Mouse (Mus musculus) thymus, adult 2 months (tissue): Measurements from ENCODE around the gene Scamp1. TPM values are rescaled to one million over a fixed set of nuclear protein-coding genes. Genes with fewer than 3 reads are reported as not detected.
A peak's percentile ranks its signal among the peaks of the same experiment; 100 is the strongest.

Experiments used
- DNase-seq: peaks from one replicate; pipeline ENCODE4 v3.0.0; 2021
- H3K27ac ChIP-seq: fragments of 200-500 bp; 2 replicates; pipeline ENCODE4 v1.5.1; 2012; ENCODE audit warnings: low read length, control low read depth; ENCODE audit not compliant: control insufficient read depth, insufficient read depth
- H3K27me3 ChIP-seq: fragments of 200-500 bp; 2 replicates; pipeline ENCODE4 v1.6.1; 2012; ENCODE audit warnings: mild to moderate bottlenecking, low read length, moderate library complexity, mixed read lengths; ENCODE audit not compliant: control insufficient read depth, insufficient read depth
- H3K36me3 ChIP-seq: fragments of 200-500 bp; 2 replicates; pipeline ENCODE4 v1.6.1; 2012; ENCODE audit warnings: mild to moderate bottlenecking, low read length, moderate library complexity; ENCODE audit not compliant: control insufficient read depth, insufficient read depth
- H3K4me1 ChIP-seq: fragments of 200-500 bp; replicated peaks from 2 replicates; pipeline ENCODE4 v1.6.1; 2012; ENCODE audit warnings: low read length; ENCODE audit not compliant: control insufficient read depth, insufficient read depth
- H3K4me3 ChIP-seq: fragments of 200-500 bp; 2 replicates; pipeline ENCODE4 v1.5.1; 2012; ENCODE audit warnings: mild to moderate bottlenecking, low read length, control low read depth, moderate library complexity; ENCODE audit not compliant: control insufficient read depth, insufficient read depth
- CTCF ChIP-seq: fragments of 200-500 bp; IDR thresholded peaks from 2 replicates; pipeline ENCODE4 v1.5.1; 2012; ENCODE audit warnings: mild to moderate bottlenecking, control low read depth, low read length, moderate library complexity, borderline replicate concordance; ENCODE audit not compliant: control insufficient read depth, poor library complexity, insufficient read depth; ENCODE audit errors: extremely low read depth
- POLR2A ChIP-seq: fragments of 200-500 bp; IDR thresholded peaks from 2 replicates; pipeline ENCODE4 v1.6.1; 2012; ENCODE audit warnings: mild to moderate bottlenecking, low read length, control low read depth, moderate library complexity; ENCODE audit not compliant: control insufficient read depth, poor library complexity, insufficient read depth; ENCODE audit errors: extremely low read depth
- WGBS: fragments of 180-500 bp; shearing (Covaris S2); methylation state at CpG from one replicate; pipeline ENCODE4 v1.1.7; 2018; 5-methylcytosine and 5-hydroxymethylcytosine counted together
- polyA plus RNA-seq: library from polyadenylated mRNA; depleted of rRNA; stranded (reverse); fragments of >200 nt; gene quantifications from 2 replicates; pipeline ENCODE4 v1.2.3, GENCODE M21; 2012

Gene Scamp1
- polyA plus RNA-seq, 1 experiment: 4.9 TPM

GRCm38 (mm10) chr13:94284543-94285269 lies 951 bp downstream of the Scamp1 start:
- peaks cover 9% of the 10 kb centered on the region for H3K4me1 ChIP-seq

DNA sequence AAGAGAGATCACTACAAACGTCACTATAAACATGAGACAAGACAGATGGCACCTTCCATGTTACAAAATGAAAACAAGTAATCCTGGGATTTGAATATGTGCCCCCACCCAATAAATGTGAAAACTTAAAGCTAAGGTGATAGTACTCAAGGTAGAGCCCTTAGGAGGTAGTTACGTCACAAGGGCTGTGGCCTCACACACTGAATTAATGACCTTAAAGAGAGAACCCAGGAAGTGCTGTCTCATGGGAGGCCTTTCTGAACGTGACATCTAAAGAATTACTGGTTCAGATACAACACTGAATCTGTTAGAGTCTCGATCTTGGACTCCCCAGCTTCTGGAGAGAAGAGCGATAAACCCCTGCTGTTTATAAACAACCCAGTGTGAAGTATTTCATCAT lies 6.2 kb downstream of the Scamp1 start:
- TF ChIP-seq CTCF: no peak
- no peak for TF ChIP-seq POLR2A
- no peaks in the 10 kb centered on the region for H3K36me3 ChIP-seq
- no peak for DNase-seq
- no peak overlapping the region for H3K4me3 ChIP-seq
- peaks cover under 1% of the 10 kb centered on the region for H3K4me1 ChIP-seq
- H3K27ac ChIP-seq: no peak overlapping the region
- H3K27me3 ChIP-seq: no peaks in the 10 kb centered on the region; the same call in 1 of the 2 replicates
- 77% methylated on average over 5 of the region's 5 CpGs for WGBS

More at GRCm38 (mm10) chr13:94284543-94285269, 951 bp downstream of the Scamp1 start:
- Histone ChIP-seq H3K4me3 (peak overlapping the region; percentile 65), H3K27ac (no peak overlapping the region), H3K36me3 (no peaks in the 10 kb centered on the region), H3K27me3 (peaks cover 4% of the 10 kb centered on the region; the same call in 1 of the 2 replicates)
- DNase-seq: no peak
- TF ChIP-seq POLR2A: no peak
- no peak for TF ChIP-seq CTCF
- 3% methylated on average over 65 of the region's 65 CpGs for WGBS

DNA sequence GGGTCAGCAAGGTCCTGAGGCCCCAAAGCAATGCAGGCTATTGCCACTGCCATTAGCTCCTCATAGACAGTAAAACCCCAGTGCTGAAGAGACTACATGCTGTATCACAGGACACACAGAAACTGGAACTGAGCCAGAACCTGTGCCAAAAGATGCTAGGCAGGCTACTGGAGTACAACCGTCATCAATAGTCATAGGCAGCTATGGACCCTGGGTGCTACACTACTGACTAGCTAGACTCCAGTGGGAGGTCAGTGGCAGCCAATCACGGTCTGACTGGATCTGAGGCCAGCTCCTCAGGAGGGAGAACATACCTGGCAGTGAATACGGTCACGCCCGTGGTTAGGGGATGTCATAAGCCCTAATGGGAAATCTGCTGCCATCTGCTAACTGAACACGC lies 14.4 kb downstream of the Scamp1 start:
- WGBS: 97% methylated on average over 6 of the region's 6 CpGs
- Histone ChIP-seq H3K4me3 (no peak overlapping the region), H3K27ac (no peak overlapping the region), H3K36me3 (no peaks in the 10 kb centered on the region), H3K27me3 (no peaks in the 10 kb centered on the region), H3K4me1 (no peaks in the 10 kb centered on the region)
- DNase-seq: no peak
- no peak for TF ChIP-seq POLR2A
- no peak for TF ChIP-seq CTCF

GRCm38 (mm10) chr13:94268201-94268600 lies 17.5 kb downstream of the Scamp1 start:
- H3K4me3 ChIP-seq: no peak overlapping the region
- H3K27ac ChIP-seq: no peak overlapping the region
- no peaks in the 10 kb centered on the region for H3K36me3 ChIP-seq
- H3K27me3 ChIP-seq: no peaks in the 10 kb centered on the region
- H3K4me1 ChIP-seq: no peaks in the 10 kb centered on the region
- TF ChIP-seq POLR2A (no peak), CTCF (no peak)
- DNase-seq: no peak
- WGBS: 42% methylated on average over 7 of the region's 7 CpGs

GRCm38 (mm10) chr13:94267190-94267589 lies 18.5 kb downstream of the Scamp1 start:
- H3K4me1 ChIP-seq: no peaks in the 10 kb centered on the region
- H3K27me3 ChIP-seq: no peaks in the 10 kb centered on the region
- WGBS: 86% methylated on average over 4 of the region's 4 CpGs
- no peak overlapping the region for H3K27ac ChIP-seq
- DNase-seq: no peak
- no peak overlapping the region for H3K4me3 ChIP-seq
- no peak for TF ChIP-seq CTCF
- TF ChIP-seq POLR2A: no peak
- H3K36me3 ChIP-seq: no peaks in the 10 kb centered on the region

DNA sequence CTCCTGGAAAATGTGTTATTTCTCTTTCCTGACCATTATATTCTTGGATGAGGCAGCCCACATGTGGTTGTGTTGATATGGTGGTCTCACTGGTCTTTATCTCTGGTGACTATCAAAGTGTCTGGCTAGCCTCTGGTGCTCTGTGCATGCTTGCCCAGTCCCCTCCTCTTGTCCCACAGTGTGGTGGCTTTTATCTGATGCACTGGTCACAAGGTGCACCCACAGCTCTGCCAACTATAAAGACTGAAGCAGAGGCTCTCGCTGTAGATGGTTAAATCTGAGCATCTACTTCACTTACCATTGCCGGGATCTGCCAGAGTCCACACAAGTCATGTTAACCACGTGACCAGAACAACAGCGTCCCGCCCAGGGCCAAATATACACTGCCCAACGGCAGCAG lies 19.1 kb downstream of the Scamp1 start:
- no peak for DNase-seq
- no peaks in the 10 kb centered on the region for H3K4me1 ChIP-seq
- WGBS: 88% methylated on average over 6 of the region's 6 CpGs
- no peaks in the 10 kb centered on the region for H3K36me3 ChIP-seq
- no peak overlapping the region for H3K4me3 ChIP-seq
- no peak for TF ChIP-seq CTCF
- no peak overlapping the region for H3K27ac ChIP-seq
- H3K27me3 ChIP-seq: no peaks in the 10 kb centered on the region

- Histone ChIP-seq H3K27ac (no peak overlapping the region), H3K4me3 (no peak overlapping the region), H3K27me3 (no peaks in the 10 kb centered on the region), H3K4me1 (no peaks in the 10 kb centered on the region), H3K36me3 (no peaks in the 10 kb centered on the region)
- no peak for DNase-seq
- 93% methylated on average over 3 of the region's 3 CpGs for WGBS
- TF ChIP-seq CTCF (no peak), POLR2A (no peak)
Observed at GRCm38 (mm10) chr13:94265291-94265690, 20.4 kb downstream of the Scamp1 start.
